Mouse (Mus musculus) spleen, adult 2 months (tissue): ENCODE measurements around the gene Celsr2. TPM values are rescaled to one million over a fixed set of nuclear protein-coding genes. Genes with fewer than 3 reads are reported as not detected.

ENCODE experiments used
- DNase-seq, 2 experiments: peaks; one replicate each; pipeline versions ENCODE4 v3.0.0 to v3.0.0-alpha.2; 2012 to 2021; ENCODE audit warnings: low spot score in 2 of 2, low read depth in 1 of 2
- H3K27ac ChIP-seq: fragments of 200-500 bp; 2 replicates; pipeline ENCODE4 v1.5.1; 2012; ENCODE audit warnings: low read length, inconsistent platforms; ENCODE audit not compliant: insufficient read depth
- H3K27me3 ChIP-seq: fragments of 200-500 bp; 2 replicates; pipeline ENCODE4 v1.6.1; 2012; ENCODE audit warnings: mild to moderate bottlenecking, moderate library complexity, low read length, inconsistent platforms; ENCODE audit not compliant: control insufficient read depth, insufficient read depth
- H3K36me3 ChIP-seq: fragments of 200-500 bp; 2 replicates; pipeline ENCODE4 v1.6.1; 2012; ENCODE audit warnings: mild to moderate bottlenecking, low read length, inconsistent platforms; ENCODE audit not compliant: control insufficient read depth, insufficient read depth
- H3K4me1 ChIP-seq: fragments of 200-500 bp; 2 replicates; pipeline ENCODE4 v1.6.1; 2011; ENCODE audit warnings: inconsistent platforms; ENCODE audit not compliant: control insufficient read depth, insufficient read depth, insufficient read length
- H3K4me3 ChIP-seq: fragments of 200-500 bp; 2 replicates; pipeline ENCODE4 v1.5.1; 2011; ENCODE audit warnings: mild to moderate bottlenecking, inconsistent platforms; ENCODE audit not compliant: insufficient read depth, insufficient read length; ENCODE audit errors: extremely low read depth
- CTCF ChIP-seq: fragments of 200-500 bp; IDR thresholded peaks from 2 replicates; pipeline ENCODE4 v1.5.1; 2011; ENCODE audit warnings: mild to moderate bottlenecking, inconsistent platforms; ENCODE audit not compliant: insufficient read depth, insufficient read length, insufficient replicate concordance; ENCODE audit errors: extremely low read depth
- POLR2A ChIP-seq: fragments of 200-500 bp; IDR thresholded peaks from 2 replicates; pipeline ENCODE4 v1.6.1; 2011; ENCODE audit warnings: low read depth, low read length, inconsistent platforms
- WGBS: fragments of 180-500 bp; shearing (Covaris S2); methylation state at CpG from one replicate; pipeline ENCODE4 v1.1.7; 2018; 5-methylcytosine and 5-hydroxymethylcytosine counted together
- polyA plus RNA-seq: library from polyadenylated mRNA; depleted of rRNA; stranded (reverse); fragments of >200 nt; gene quantifications from 2 replicates; pipeline ENCODE4 v1.2.3, GENCODE M21; 2012

The Celsr2 gene
- polyA plus RNA-seq, 1 experiment = 2.6 TPM

DNA sequence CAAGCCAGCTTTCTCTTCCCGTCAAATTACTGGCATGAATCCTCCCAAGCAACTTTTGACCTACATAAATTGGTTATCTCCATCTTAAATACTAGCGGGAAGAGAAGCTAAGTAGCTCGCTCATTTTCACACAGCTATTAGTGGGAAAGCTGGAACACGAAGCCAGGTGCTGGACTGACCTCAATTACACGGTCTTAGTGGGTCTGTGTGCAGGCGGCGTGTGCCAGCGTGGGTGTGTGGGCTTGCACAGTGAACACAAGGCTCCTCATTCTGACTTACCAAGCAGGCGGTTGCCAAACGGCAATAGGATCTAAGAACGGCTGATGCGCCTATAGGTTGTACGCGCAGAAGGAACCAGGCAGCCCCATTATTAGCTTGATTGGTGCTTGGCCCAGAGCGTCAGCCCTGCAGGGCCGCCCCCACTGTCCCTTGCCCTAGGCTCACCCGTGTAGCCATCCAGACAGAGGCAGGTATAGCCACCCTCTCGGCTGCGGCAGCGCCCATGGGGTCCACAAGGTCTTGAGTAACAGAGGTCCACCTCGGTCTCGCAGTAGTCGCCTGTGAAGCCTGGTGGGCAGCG, 9.0 kb downstream of the Celsr2 start:
- DNase-seq = no peak
- no peaks in the 10 kb centered on the region for H3K36me3 ChIP-seq
- no peak overlapping the region for H3K27ac ChIP-seq
- H3K4me1 ChIP-seq = no peaks in the 10 kb centered on the region
- TF ChIP-seq POLR2A = no peak
- TF ChIP-seq CTCF = no peak
- 93% methylated on average over 24 of the region's 24 CpGs for WGBS
- no peaks in the 10 kb centered on the region for H3K27me3 ChIP-seq
- no peak overlapping the region for H3K4me3 ChIP-seq

DNA sequence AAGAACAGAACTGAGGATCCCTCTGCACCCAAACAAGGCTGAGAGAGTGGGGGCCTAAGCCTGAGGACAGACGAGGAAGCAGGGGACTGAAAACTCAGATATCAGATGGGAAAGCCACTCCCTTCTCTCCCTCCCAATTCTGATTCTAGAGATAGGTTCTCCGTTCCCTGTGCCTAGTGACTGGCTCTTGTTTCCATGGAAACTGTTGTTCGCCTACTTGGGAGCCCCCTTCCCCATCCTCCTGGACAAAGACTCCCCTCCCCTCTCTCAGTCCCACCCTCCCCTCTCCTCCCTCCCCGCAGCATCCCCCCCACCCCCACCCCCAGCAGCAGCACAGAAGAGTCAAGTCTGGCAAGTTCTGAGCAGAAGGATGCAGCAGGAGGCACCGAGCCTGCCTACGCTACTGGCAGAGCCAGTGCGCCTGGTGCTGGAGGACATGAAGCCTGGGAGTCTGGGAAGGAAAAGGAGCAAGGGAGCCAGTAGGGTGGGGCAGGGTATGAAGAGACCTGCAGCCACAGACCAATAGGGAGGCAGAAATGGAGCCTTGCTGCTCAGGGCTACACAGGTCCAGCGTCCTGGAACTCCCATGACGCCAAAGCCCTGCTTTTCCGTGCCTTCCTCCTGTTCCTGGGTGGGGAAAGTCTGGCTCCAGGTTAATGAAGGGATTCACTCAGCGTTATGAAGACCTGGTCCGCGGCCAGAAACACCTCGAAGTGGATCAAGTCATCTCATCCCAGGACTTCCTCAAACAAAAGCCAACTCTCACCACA, 9.6 kb downstream of the Celsr2 start:
- Histone ChIP-seq H3K4me3 (no peak overlapping the region), H3K4me1 (no peaks in the 10 kb centered on the region), H3K27me3 (no peaks in the 10 kb centered on the region), H3K27ac (no peak overlapping the region), H3K36me3 (no peaks in the 10 kb centered on the region)
- TF ChIP-seq CTCF (no peak), POLR2A (no peak)
- no peak for DNase-seq
- WGBS = 81% methylated on average over 14 of the region's 14 CpGs

DNA sequence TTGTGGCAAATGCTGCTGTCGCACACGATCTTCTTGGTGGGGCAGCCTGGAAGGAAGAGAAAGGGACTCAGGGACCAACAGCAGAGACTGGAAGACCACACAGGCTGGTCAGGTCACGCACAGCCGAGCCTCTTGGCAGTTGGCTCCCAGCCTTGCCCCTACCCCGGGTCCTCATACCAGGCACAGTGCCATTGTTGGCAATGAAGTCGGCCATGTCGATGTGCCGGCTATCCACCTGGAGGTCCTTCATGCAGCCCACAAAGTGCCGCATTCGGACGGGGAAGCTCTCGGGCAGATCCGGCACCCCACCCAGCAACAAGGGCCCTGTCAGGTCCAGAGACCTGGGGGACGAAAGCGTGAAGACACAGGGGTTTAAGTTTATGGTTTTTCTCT, 12.8 kb downstream of the Celsr2 start:
- TF ChIP-seq CTCF (no peak), POLR2A (no peak)

DNA sequence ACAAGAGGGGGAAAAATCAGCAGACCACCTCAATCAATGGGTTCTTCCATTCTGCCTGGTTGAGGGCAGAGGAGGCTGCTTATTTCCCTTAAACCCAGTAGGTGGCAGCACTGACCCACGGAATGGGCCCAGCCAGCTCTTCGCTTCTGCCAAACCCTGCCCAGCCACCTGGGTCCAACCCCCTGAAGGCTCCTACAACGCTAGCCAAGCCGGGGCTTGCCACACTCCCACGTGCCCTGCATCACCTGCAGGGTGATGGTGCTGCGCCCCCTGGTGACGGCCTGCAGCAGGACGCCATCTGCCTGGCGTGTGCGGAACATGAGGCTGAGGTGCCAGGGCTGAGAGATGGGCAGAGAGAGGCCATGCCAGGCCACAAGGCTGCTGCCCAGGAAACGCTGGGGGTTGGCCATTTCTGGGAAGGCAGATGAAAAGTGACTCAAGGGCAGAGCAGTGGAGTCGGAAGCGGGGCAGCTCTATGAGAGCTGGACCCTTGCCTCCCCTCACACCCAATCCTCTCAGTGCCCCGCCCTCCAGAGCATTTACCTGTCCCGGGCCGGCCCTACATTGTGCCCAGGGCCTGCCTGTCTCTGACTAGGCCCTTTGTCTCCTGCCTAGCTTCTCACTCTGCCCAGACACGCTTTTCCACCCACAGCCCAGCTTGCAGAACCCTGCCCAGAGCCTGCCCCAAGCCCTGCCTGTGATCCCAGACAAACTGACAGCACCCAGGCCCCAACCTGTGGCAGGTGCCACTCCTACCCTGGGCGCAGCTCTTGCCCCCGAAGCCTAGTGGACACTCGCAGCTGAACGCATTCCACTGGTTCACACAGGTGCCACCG, 13.4 kb downstream of the Celsr2 start:
- no peak overlapping the region for H3K4me3 ChIP-seq
- no peaks in the 10 kb centered on the region for H3K4me1 ChIP-seq
- peak; percentile 88 for DNase-seq
- H3K36me3 ChIP-seq = no peaks in the 10 kb centered on the region
- no peaks in the 10 kb centered on the region for H3K27me3 ChIP-seq
- 38% methylated on average over 22 of the region's 22 CpGs for WGBS
- no peak for TF ChIP-seq POLR2A
- TF ChIP-seq CTCF = peak; percentile 81; the same call in 1 of the 2 replicates
- H3K27ac ChIP-seq = no peak overlapping the region

More for the DNA sequence above, 12.8 kb downstream of the Celsr2 start:
- Histone ChIP-seq H3K4me1 (no peaks in the 10 kb centered on the region), H3K36me3 (no peaks in the 10 kb centered on the region), H3K27me3 (no peaks in the 10 kb centered on the region), H3K4me3 (no peak overlapping the region), H3K27ac (no peak overlapping the region)
- no peak for DNase-seq
- 93% methylated on average over 15 of the region's 15 CpGs for WGBS

DNA sequence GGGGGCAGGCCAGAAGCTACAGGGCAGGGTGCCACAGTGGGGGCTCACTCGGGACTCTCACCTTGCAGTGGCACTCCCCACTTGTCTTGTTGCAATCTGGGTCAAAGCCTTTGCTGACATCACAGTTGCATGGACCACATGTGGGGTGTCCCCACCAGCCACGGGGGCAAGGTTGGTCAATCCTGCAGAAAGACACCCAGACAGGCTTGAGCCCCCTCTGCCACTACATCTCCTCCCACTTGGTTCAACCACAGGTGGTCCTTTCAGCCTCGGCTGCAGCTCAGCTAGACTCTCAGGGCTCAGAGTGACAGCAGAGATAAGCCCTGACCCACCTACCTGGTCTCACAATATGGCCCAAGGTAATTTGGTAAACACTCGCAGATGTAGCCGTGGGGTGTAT, 14.9 kb downstream of the Celsr2 start:
- 88% methylated on average over 5 of the region's 5 CpGs for WGBS

DNA sequence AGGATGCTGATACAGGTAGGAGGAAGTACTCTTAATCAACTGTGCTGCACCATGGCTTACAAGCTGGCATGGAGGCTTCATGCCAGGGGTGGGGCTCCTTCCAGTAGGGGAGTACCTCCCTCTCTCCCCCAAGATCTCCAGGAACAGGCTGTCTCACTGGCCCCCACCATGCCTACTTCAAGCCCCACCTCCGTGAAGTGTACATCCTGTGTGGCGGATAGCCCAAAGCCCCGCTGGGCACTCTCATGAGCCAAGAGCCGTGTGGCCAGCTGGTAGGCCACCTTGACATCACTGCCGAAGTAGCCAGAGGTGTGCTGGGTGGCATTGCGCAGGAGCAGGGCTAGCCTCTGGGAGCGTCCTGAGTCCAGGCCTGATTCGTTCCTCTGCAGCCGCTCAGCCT, 17.1 kb downstream of the Celsr2 start:
- no peaks in the 10 kb centered on the region for H3K36me3 ChIP-seq
- DNase-seq = no peak
- no peak for TF ChIP-seq CTCF
- WGBS = 88% methylated on average over 9 of the region's 9 CpGs
- no peaks in the 10 kb centered on the region for H3K27me3 ChIP-seq
- H3K4me1 ChIP-seq = no peaks in the 10 kb centered on the region
- H3K27ac ChIP-seq = no peak overlapping the region
- no peak overlapping the region for H3K4me3 ChIP-seq

More for the DNA sequence above, 14.9 kb downstream of the Celsr2 start:
- no peaks in the 10 kb centered on the region for H3K36me3 ChIP-seq
- H3K27me3 ChIP-seq = no peaks in the 10 kb centered on the region
- no peak for DNase-seq
- H3K27ac ChIP-seq = no peak overlapping the region
- TF ChIP-seq POLR2A = no peak
- TF ChIP-seq CTCF = no peak
- H3K4me3 ChIP-seq = no peak overlapping the region
- no peaks in the 10 kb centered on the region for H3K4me1 ChIP-seq

DNA sequence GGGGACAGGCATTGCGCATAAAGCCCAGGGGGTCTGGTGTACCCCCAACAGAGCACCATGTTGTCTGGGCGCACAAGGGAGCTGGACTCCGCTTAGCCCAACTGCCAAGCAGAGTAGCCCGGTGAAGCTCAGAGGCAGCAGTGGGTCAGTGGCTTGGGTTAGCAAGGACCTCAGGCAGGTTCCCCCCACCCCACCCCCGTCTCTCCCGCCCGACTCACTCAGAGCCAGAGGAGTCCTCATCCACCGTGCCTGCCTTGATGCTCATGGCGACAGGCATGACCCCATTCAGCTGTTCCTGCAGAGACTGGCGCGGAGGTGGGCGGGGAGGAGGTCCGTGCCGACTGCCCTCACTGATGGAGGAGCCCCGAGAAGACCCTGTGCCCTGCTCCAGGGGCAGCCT, 22.6 kb downstream of the Celsr2 start:
- TF ChIP-seq CTCF (no peak), POLR2A (no peak)
- Histone ChIP-seq H3K36me3 (no peaks in the 10 kb centered on the region), H3K27me3 (no peaks in the 10 kb centered on the region), H3K4me1 (no peaks in the 10 kb centered on the region), H3K4me3 (no peak overlapping the region), H3K27ac (no peak overlapping the region)
- no peak for DNase-seq
- WGBS = 87% methylated on average over 15 of the region's 15 CpGs
